ENCODE assay signal across 9 mouse cellular contexts in genomic region chr8:84936041-84936961, GRCm38 (mm10). TPM values are rescaled to one million over a fixed set of nuclear protein-coding genes. Genes with fewer than 3 reads are reported as not detected.
DNase-seq lines count a peak whose midpoint lies in the region; ATAC-seq and TF ChIP-seq lines count a peak whose summit lies in the region.
"Had no signal": no experiment of that assay in that cellular context is flagged by ENCODE, and none has a peak within 500 bp of the region (broad histone marks: within the 10 kb centered on the region; RNA-seq: fewer than 3 reads in every experiment).

No protein-coding gene starts in this region.

- TF ChIP-seq CTCF in kidney, adult 2 months (conservative IDR thresholded peaks at IDR 0.05; ENCODE audit: insufficient read depth, insufficient read length, low read depth, low read length): no peak
- no peak for TF ChIP-seq CTCF in hindbrain, postnatal 0 days (IDR thresholded peaks at IDR 0.05; ENCODE audit: low read depth)
- no peak for TF ChIP-seq CTCF in midbrain, postnatal 0 days (IDR thresholded peaks at IDR 0.05)

- no peak overlapping the region for H3K27ac ChIP-seq in kidney, embryonic 15.5 days
- no peak overlapping the region for H3K27ac ChIP-seq in kidney, adult 2 months (ENCODE audit: insufficient read depth, low read depth, low read length)
- peak overlapping the region; percentile 95 for H3K27ac ChIP-seq in hindbrain, postnatal 0 days
- peak overlapping the region; percentile 97 for H3K27ac ChIP-seq in midbrain, postnatal 0 days (ENCODE audit: low read depth, low read length)

- H3K27me3 ChIP-seq in kidney, embryonic 15.5 days: peaks cover 94% of the 10 kb centered on the region
- peaks cover 3% of the 10 kb centered on the region for H3K27me3 ChIP-seq in kidney, adult 2 months (replicated peaks; ENCODE audit: control insufficient read depth, insufficient read depth, low read length)
- no peaks in the 10 kb centered on the region for H3K27me3 ChIP-seq in hindbrain, postnatal 0 days (ENCODE audit: insufficient read depth, low read length)
- no peaks in the 10 kb centered on the region for H3K27me3 ChIP-seq in midbrain, postnatal 0 days (ENCODE audit: insufficient read depth, low read length)

- TF ChIP-seq POLR2A in kidney, adult 2 months (IDR thresholded peaks at IDR 0.05; ENCODE audit: low read depth, low read length): no peak

- no peaks in the 10 kb centered on the region for H3K36me3 ChIP-seq in kidney, embryonic 15.5 days
- no peaks in the 10 kb centered on the region for H3K36me3 ChIP-seq in kidney, adult 2 months (ENCODE audit: control insufficient read depth, insufficient read depth, low read length)
- no peaks in the 10 kb centered on the region for H3K36me3 ChIP-seq in hindbrain, postnatal 0 days (ENCODE audit: insufficient read depth, low read length)
- H3K36me3 ChIP-seq in midbrain, postnatal 0 days (ENCODE audit: insufficient read depth, low read length): peaks cover 2% of the 10 kb centered on the region; the same call in 1 of the 2 replicates

- intact Hi-C loops in left cerebral cortex, postnatal 25 days (cut with DNase I): no loop called here

- peak overlapping the region; percentile 87 for H3K4me2 ChIP-seq in kidney, embryonic 15.5 days
- H3K4me2 ChIP-seq in hindbrain, postnatal 0 days (ENCODE audit: low read depth, low read length): peak overlapping the region; percentile 71
- H3K4me2 ChIP-seq in midbrain, postnatal 0 days (ENCODE audit: low read depth, low read length, poor library complexity, severe bottlenecking): peak overlapping the region; percentile 93

- ATAC-seq in kidney, embryonic 15.5 days (replicated peaks; ENCODE audit: low FRiP score): no peak
- peak; percentile 54 for ATAC-seq in hindbrain, postnatal 0 days
- peak; percentile 62 for ATAC-seq in midbrain, postnatal 0 days (ENCODE audit: low FRiP score)
- ATAC-seq in monocyte, adult 5-6 weeks (replicated peaks; ENCODE audit: insufficient number of reproducible peaks, low FRiP score, low TSS enrichment, poor library complexity, severe bottlenecking): no peak; the same call in 1 of the 2 replicates

- peaks cover 21% of the 10 kb centered on the region for H3K4me1 ChIP-seq in kidney, embryonic 15.5 days
- no peaks in the 10 kb centered on the region for H3K4me1 ChIP-seq in kidney, adult 2 months (ENCODE audit: control insufficient read depth, insufficient read depth, low read length)
- H3K4me1 ChIP-seq in hindbrain, postnatal 0 days (ENCODE audit: insufficient read depth, low read length): peaks cover 22% of the 10 kb centered on the region
- peaks cover 5% of the 10 kb centered on the region for H3K4me1 ChIP-seq in midbrain, postnatal 0 days (ENCODE audit: insufficient read depth, low read length)

- no peaks in the 10 kb centered on the region for H3K9me3 ChIP-seq in kidney, embryonic 15.5 days (replicated peaks)
- H3K9me3 ChIP-seq in hindbrain, postnatal 0 days (ENCODE audit: low read length): no peaks in the 10 kb centered on the region
- no peaks in the 10 kb centered on the region for H3K9me3 ChIP-seq in midbrain, postnatal 0 days (ENCODE audit: low read length)

- DNase-seq in kidney, adult 2 months: no peak
- peak; percentile 13 to 36 for DNase-seq in cerebellum, postnatal 36 days
- DNase-seq in hindbrain, postnatal 0 days (ENCODE audit: low spot score): peak; percentile 61
- DNase-seq in midbrain, postnatal 0 days (ENCODE audit: low spot score): peak; percentile 49
- DNase-seq in urinary bladder, postnatal 14 days (ENCODE audit: low spot score): no peak
- DNase-seq in left cerebral cortex, postnatal 25 days (ENCODE audit: low spot score in 2 of 2): no peak

- H3K9ac ChIP-seq in kidney, embryonic 15.5 days: no peak overlapping the region
- peak overlapping the region; percentile 95 for H3K9ac ChIP-seq in hindbrain, postnatal 0 days (replicated peaks; ENCODE audit: low read length)
- peak overlapping the region; percentile 99 for H3K9ac ChIP-seq in midbrain, postnatal 0 days (replicated peaks; ENCODE audit: low read length, poor library complexity, severe bottlenecking)

- H3K4me3 ChIP-seq in kidney, embryonic 15.5 days (replicated peaks): peak overlapping the region; percentile 48
- no peak overlapping the region for H3K4me3 ChIP-seq in kidney, adult 2 months (ENCODE audit: insufficient read depth, low read depth, low read length)
- H3K4me3 ChIP-seq in hindbrain, postnatal 0 days (ENCODE audit: low read length): peak overlapping the region; percentile 84
- H3K4me3 ChIP-seq in midbrain, postnatal 0 days (ENCODE audit: low read depth, low read length): peak overlapping the region; percentile 93

- WGBS in kidney, embryonic 15.5 days: 21% methylated on average over 20 of the region's 23 CpGs
- 16% methylated on average over 23 of the region's 23 CpGs for WGBS in kidney, adult 2 months
- 11% methylated on average over 22 of the region's 23 CpGs for WGBS in hindbrain, postnatal 0 days
- 8% methylated on average over 23 of the region's 23 CpGs for WGBS in midbrain, postnatal 0 days

RNA-seq across cellular contexts. Expression of gene Mast1, which starts 0.9 kb away (rescaled TPM):
- 0.40 and 0.48 TPM in 2 replicates for polyA plus RNA-seq in kidney, embryonic 15.5 days (2015; fragmentation: Nextera tagmentation; extraction: Ambion mirVana)
- polyA plus RNA-seq in kidney, adult 2 months (2012; rRNA removed): 0.18 and 0.38 TPM in 2 replicates
- total RNA-seq in hindbrain, postnatal 0 days (2014; rRNA removed): 70.9 and 83.0 TPM in 2 replicates
- polyA plus RNA-seq in hindbrain, postnatal 0 days (2015; fragmentation: Nextera tagmentation; extraction: Ambion mirVana): 61.9 and 69.5 TPM in 2 replicates
- total RNA-seq in midbrain, postnatal 0 days (2014; rRNA removed): 85.9 and 92.0 TPM in 2 replicates
- 79.8 and 89.0 TPM in 2 replicates for polyA plus RNA-seq in midbrain, postnatal 0 days (2015; fragmentation: Nextera tagmentation; extraction: Ambion mirVana)
- total RNA-seq in monocyte, adult 5-6 weeks (2017): 0.11 TPM in 1 of 3 replicates, not detected in the others
- 10 to 100 TPM; 85.7 to 90.3 TPM for total RNA-seq in left cerebral cortex, postnatal 25 days (2021)

RNA-seq across cellular contexts. Expression of gene Rtbdn, which starts 10.5 kb away (rescaled TPM):
- polyA plus RNA-seq in kidney, embryonic 15.5 days (2015; fragmentation: Nextera tagmentation; extraction: Ambion mirVana): 0.45 and 0.49 TPM in 2 replicates
- not detected in 2 replicates for polyA plus RNA-seq in kidney, adult 2 months (2012; rRNA removed)
- total RNA-seq in hindbrain, postnatal 0 days (2014; rRNA removed): 5.8 and 11.6 TPM in 2 replicates
- 3.5 and 4.1 TPM in 2 replicates for polyA plus RNA-seq in hindbrain, postnatal 0 days (2015; fragmentation: Nextera tagmentation; extraction: Ambion mirVana)
- total RNA-seq in midbrain, postnatal 0 days (2014; rRNA removed): 4.5 and 6.2 TPM in 2 replicates
- polyA plus RNA-seq in midbrain, postnatal 0 days (2015; fragmentation: Nextera tagmentation; extraction: Ambion mirVana): 4.8 and 5.3 TPM in 2 replicates
- total RNA-seq in monocyte, adult 5-6 weeks (2017): not detected in 3 replicates
- 1 to 10 TPM in 1 of 2 experiments, under 1 TPM in 1; 0.71 to 1.1 TPM for total RNA-seq in left cerebral cortex, postnatal 25 days (2021)
- total RNA-seq: gastrocnemius, postnatal 10 days had no signal

RNA-seq across cellular contexts. Expression of gene Dnase2a, which starts 27.9 kb away (rescaled TPM):
- polyA plus RNA-seq in kidney, embryonic 15.5 days (2015; fragmentation: Nextera tagmentation; extraction: Ambion mirVana): 8.3 and 8.6 TPM in 2 replicates
- polyA plus RNA-seq in kidney, adult 2 months (2012; rRNA removed): 19.0 and 20.1 TPM in 2 replicates
- total RNA-seq in hindbrain, postnatal 0 days (2014; rRNA removed): 15.0 and 24.5 TPM in 2 replicates
- polyA plus RNA-seq in hindbrain, postnatal 0 days (2015; fragmentation: Nextera tagmentation; extraction: Ambion mirVana): 8.6 and 8.8 TPM in 2 replicates
- 4.3 and 5.7 TPM in 2 replicates for total RNA-seq in midbrain, postnatal 0 days (2014; rRNA removed)
- 6.7 and 8.2 TPM in 2 replicates for polyA plus RNA-seq in midbrain, postnatal 0 days (2015; fragmentation: Nextera tagmentation; extraction: Ambion mirVana)
- total RNA-seq in monocyte, adult 5-6 weeks (2017): 24.4 to 37.4 TPM (median 29.6 TPM) in 3 replicates
- 1 to 10 TPM; 3.5 to 4.0 TPM for total RNA-seq in left cerebral cortex, postnatal 25 days (2021)

RNA-seq across cellular contexts. Expression of gene Gm49661, which starts 32.9 kb away (rescaled TPM):
- not detected in 2 replicates for polyA plus RNA-seq in kidney, embryonic 15.5 days (2015; fragmentation: Nextera tagmentation; extraction: Ambion mirVana)
- not detected in 2 replicates for polyA plus RNA-seq in kidney, adult 2 months (2012; rRNA removed)
- total RNA-seq in hindbrain, postnatal 0 days (2014; rRNA removed): not detected in 2 replicates
- polyA plus RNA-seq in hindbrain, postnatal 0 days (2015; fragmentation: Nextera tagmentation; extraction: Ambion mirVana): not detected in 2 replicates
- not detected in 2 replicates for total RNA-seq in midbrain, postnatal 0 days (2014; rRNA removed)
- polyA plus RNA-seq in midbrain, postnatal 0 days (2015; fragmentation: Nextera tagmentation; extraction: Ambion mirVana): not detected in 2 replicates
- not detected in 3 replicates for total RNA-seq in monocyte, adult 5-6 weeks (2017)
- total RNA-seq in left cerebral cortex, postnatal 25 days (2021): 1 to 10 TPM in 1 of 2 experiments, not detected in 1; 3.5 TPM
- total RNA-seq: gastrocnemius, postnatal 10 days had no signal

RNA-seq across cellular contexts. Expression of gene Prdx2, which starts 33.1 kb away (rescaled TPM):
- 808 and 824 TPM in 2 replicates for polyA plus RNA-seq in kidney, embryonic 15.5 days (2015; fragmentation: Nextera tagmentation; extraction: Ambion mirVana)
- 304 and 376 TPM in 2 replicates for polyA plus RNA-seq in kidney, adult 2 months (2012; rRNA removed)
- 688 and 763 TPM in 2 replicates for total RNA-seq in hindbrain, postnatal 0 days (2014; rRNA removed)
- 925 and 937 TPM in 2 replicates for polyA plus RNA-seq in hindbrain, postnatal 0 days (2015; fragmentation: Nextera tagmentation; extraction: Ambion mirVana)
- total RNA-seq in midbrain, postnatal 0 days (2014; rRNA removed): 720 and 802 TPM in 2 replicates
- polyA plus RNA-seq in midbrain, postnatal 0 days (2015; fragmentation: Nextera tagmentation; extraction: Ambion mirVana): 904 and 934 TPM in 2 replicates
- 153 to 207 TPM (median 196 TPM) in 3 replicates for total RNA-seq in monocyte, adult 5-6 weeks (2017)
- 100 to 1,000 TPM; 340 to 356 TPM for total RNA-seq in left cerebral cortex, postnatal 25 days (2021)

Comparison
In these comparisons a context has a peak if more than half of its experiments do, and no peak if none do; other contexts are left out.
1. ATAC-seq: peak in hindbrain, postnatal 0 days (single experiment) and midbrain, postnatal 0 days (single experiment); none in kidney, embryonic 15.5 days (single experiment) and monocyte, adult 5-6 weeks (single experiment).
2. H3K27ac ChIP-seq: peak in hindbrain, postnatal 0 days (single experiment) and midbrain, postnatal 0 days (single experiment); none in kidney, embryonic 15.5 days (single experiment) and kidney, adult 2 months (single experiment).
3. DNase-seq: peak in cerebellum, postnatal 36 days (2 of 2), hindbrain, postnatal 0 days (single experiment) and midbrain, postnatal 0 days (single experiment); none in kidney, adult 2 months (single experiment), urinary bladder, postnatal 14 days (single experiment) and left cerebral cortex, postnatal 25 days (0 of 2).
4. RNA of gene Mast1, which starts 0.9 kb away (total RNA-seq): 85.9 to 92.0 TPM in midbrain, postnatal 0 days, 85.7 to 90.3 TPM in left cerebral cortex, postnatal 25 days and 70.9 to 83.0 TPM in hindbrain, postnatal 0 days; 0.11 TPM in monocyte, adult 5-6 weeks; every median in the first group is over 10 times any median in the second.
5. Peak in every context shown above with its lines, with median percentiles within 50 percentile points of each other: H3K4me2 ChIP-seq.